Mouse (Mus musculus) midbrain, embryonic 11.5 days (tissue): ENCODE measurements at regions not wholly inside any gene's neighbourhood (a gene's known extent, or its start where the extent isn't known, plus 50 kb on each side); places are given as distances from the start of the nearest gene placed in this dataset.

ENCODE experiments used
- ATAC-seq: fragments of 200-750 bp; cut with Nextera tagmentation; 2 replicates; pipeline ENCODE4 v1.8.0; 2017; ENCODE audit warnings: moderate TSS enrichment, moderate library complexity; ENCODE audit not compliant: low FRiP score
- DNase-seq: peaks from one replicate; pipeline ENCODE4 v3.0.0; 2015; ENCODE audit warnings: low spot score; ENCODE audit errors: missing footprints
- H3K27ac ChIP-seq: fragments of 300-500 bp; sonication (generic); 2 replicates; pipeline ENCODE4 v1.5.1; 2014; ENCODE audit warnings: low read depth, low read length
- H3K27me3 ChIP-seq: fragments of 300-500 bp; sonication (generic); 2 replicates; pipeline ENCODE4 v1.6.1; 2014; ENCODE audit warnings: mild to moderate bottlenecking, low read length, moderate library complexity, mixed read lengths; ENCODE audit not compliant: control insufficient read depth, insufficient read depth
- H3K36me3 ChIP-seq: fragments of 300-500 bp; sonication (generic); 2 replicates; pipeline ENCODE4 v1.6.1; 2014; ENCODE audit warnings: mild to moderate bottlenecking, low read length, moderate library complexity, mixed read lengths; ENCODE audit not compliant: control insufficient read depth, insufficient read depth
- H3K4me1 ChIP-seq: fragments of 300-500 bp; sonication (generic); 2 replicates; pipeline ENCODE4 v1.6.1; 2014; ENCODE audit warnings: low read length; ENCODE audit not compliant: control insufficient read depth, insufficient read depth
- H3K4me2 ChIP-seq: fragments of 300-500 bp; sonication (generic); 2 replicates; pipeline ENCODE4 v1.6.1; 2014; ENCODE audit warnings: mild to moderate bottlenecking, moderate library complexity
- H3K4me3 ChIP-seq: fragments of 300-500 bp; sonication (generic); 2 replicates; pipeline ENCODE4 v1.5.1; 2014; ENCODE audit warnings: low read depth, low read length
- H3K9ac ChIP-seq: fragments of 300-500 bp; sonication (generic); 2 replicates; pipeline ENCODE4 v1.6.1; 2014; ENCODE audit warnings: low read length
- H3K9me3 ChIP-seq: fragments of 300-500 bp; sonication (generic); 2 replicates; pipeline ENCODE4 v1.6.1; 2016; ENCODE audit warnings: low read length; ENCODE audit not compliant: control insufficient read depth
- WGBS: fragments of 180-500 bp; shearing (Covaris S2); extraction: QIAGEN DNeasy Blood & Tissue Kit; methylation state at CpG from one replicate; pipeline ENCODE4 v1.1.7; 2014; 5-methylcytosine and 5-hydroxymethylcytosine counted together

DNA sequence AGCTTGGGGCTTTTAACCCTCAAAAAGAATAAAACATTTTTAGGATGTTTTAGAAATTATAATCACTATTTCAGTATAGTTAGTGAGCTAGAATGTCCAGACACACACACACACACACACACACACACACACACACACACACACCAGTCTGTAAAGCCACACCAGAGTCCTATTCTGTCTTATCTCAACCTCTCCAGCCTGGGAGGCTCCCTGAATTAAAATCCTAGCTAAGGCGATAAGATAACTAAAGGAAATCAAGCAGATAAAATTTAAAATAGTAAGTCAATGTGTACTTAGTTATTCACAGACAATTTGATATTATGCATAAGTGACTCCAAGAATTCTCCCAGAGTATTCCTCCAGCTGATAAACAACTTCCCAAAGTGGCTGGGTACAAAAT lies 421.2 kb upstream of the Vstm2a start:
- no peak overlapping the region for H3K4me3 ChIP-seq
- no peaks in the 10 kb centered on the region for H3K4me1 ChIP-seq
- no peak overlapping the region for H3K9ac ChIP-seq
- no peak overlapping the region for H3K4me2 ChIP-seq
- DNase-seq (no peak), ATAC-seq (0 out of 2 replicates have a peak, but pooled peaks have one; percentile 27)
- WGBS: 60% methylated on average over 1 of the region's 1 CpGs
- H3K27me3 ChIP-seq: no peaks in the 10 kb centered on the region
- H3K9me3 ChIP-seq: no peaks in the 10 kb centered on the region
- H3K36me3 ChIP-seq: no peaks in the 10 kb centered on the region
- H3K27ac ChIP-seq: no peak overlapping the region

DNA sequence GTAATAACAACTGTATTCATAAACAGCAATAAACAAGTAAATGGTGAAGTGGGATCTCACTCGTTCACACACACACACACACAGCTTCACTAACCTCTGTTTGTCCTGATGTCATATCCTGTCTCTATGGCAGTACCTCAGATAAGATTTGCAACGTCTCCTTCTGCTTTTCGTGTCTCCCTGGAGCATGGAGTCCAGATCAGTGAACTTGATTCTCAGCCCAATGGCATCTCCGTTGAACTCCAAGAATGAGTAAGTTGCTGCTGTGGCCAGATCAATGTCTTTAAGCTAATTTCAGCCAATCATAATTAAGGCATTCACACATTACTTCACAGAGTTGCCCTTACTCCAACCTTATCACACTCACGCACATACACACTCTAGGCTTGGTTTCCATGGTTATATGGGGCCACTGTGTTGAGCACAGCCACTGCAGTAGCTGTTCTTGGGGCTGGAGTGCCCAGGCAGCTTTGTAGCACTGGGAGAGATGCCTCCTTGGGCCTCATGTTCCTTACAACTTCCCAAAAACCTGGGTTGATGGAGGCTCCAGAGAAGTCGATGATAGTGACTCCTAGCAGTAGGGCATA lies 418.8 kb upstream of the Vstm2a start:
- Histone ChIP-seq H3K9me3 (no peaks in the 10 kb centered on the region), H3K4me2 (no peak overlapping the region), H3K4me3 (no peak overlapping the region), H3K36me3 (no peaks in the 10 kb centered on the region), H3K27me3 (no peaks in the 10 kb centered on the region), H3K9ac (no peak overlapping the region), H3K27ac (no peak overlapping the region), H3K4me1 (no peaks in the 10 kb centered on the region)
- WGBS: 88% methylated on average over 6 of the region's 6 CpGs
- DNase-seq (no peak), ATAC-seq (no peak)

DNA sequence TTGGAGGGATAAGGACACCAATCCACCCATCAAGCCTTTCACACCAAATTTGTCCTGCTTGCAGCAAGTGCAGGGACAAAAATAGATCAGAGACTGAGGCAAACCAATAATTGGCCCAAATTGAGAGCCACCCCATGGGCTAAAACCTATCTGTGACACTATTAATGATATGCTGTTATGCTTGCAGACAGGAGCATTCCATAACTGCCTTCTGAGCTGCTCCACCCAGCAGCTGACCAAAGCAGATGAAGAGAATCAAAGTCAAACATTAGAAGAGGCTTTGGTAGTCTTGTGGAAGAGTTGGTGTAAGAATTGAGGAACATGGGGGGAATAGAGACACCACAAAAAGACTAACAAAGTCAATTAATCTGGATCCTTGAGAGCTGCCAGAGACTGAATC lies 418.3 kb upstream of the Vstm2a start:
- no peaks in the 10 kb centered on the region for H3K27me3 ChIP-seq
- H3K9ac ChIP-seq: no peak overlapping the region
- DNase-seq: no peak
- no peaks in the 10 kb centered on the region for H3K9me3 ChIP-seq
- H3K4me3 ChIP-seq: no peak overlapping the region
- no peak overlapping the region for H3K4me2 ChIP-seq
- H3K36me3 ChIP-seq: no peaks in the 10 kb centered on the region
- no peak overlapping the region for H3K27ac ChIP-seq
- ATAC-seq: no peak
- no peaks in the 10 kb centered on the region for H3K4me1 ChIP-seq

- Histone ChIP-seq H3K4me3 (no peak overlapping the region), H3K36me3 (no peaks in the 10 kb centered on the region), H3K9ac (no peak overlapping the region), H3K27ac (no peak overlapping the region), H3K4me2 (no peak overlapping the region), H3K27me3 (no peaks in the 10 kb centered on the region), H3K4me1 (no peaks in the 10 kb centered on the region), H3K9me3 (no peaks in the 10 kb centered on the region)
- WGBS: 43% methylated on average over 4 of the region's 4 CpGs
- ATAC-seq: no peak
- DNase-seq: no peak
Measured at GRCm38 (mm10) chr11:15879136-15879535, 378.4 kb upstream of the Vstm2a start.
